Mouse (Mus musculus): ENCODE results near the gene Aurkaip1. TPM values are rescaled to one million over a fixed set of nuclear protein-coding genes. Genes with fewer than 3 reads are reported as not detected.

Aurkaip1 gene
- polyA plus RNA-seq, 1 experiment from 2014 or later, result 171 TPM

DNA sequence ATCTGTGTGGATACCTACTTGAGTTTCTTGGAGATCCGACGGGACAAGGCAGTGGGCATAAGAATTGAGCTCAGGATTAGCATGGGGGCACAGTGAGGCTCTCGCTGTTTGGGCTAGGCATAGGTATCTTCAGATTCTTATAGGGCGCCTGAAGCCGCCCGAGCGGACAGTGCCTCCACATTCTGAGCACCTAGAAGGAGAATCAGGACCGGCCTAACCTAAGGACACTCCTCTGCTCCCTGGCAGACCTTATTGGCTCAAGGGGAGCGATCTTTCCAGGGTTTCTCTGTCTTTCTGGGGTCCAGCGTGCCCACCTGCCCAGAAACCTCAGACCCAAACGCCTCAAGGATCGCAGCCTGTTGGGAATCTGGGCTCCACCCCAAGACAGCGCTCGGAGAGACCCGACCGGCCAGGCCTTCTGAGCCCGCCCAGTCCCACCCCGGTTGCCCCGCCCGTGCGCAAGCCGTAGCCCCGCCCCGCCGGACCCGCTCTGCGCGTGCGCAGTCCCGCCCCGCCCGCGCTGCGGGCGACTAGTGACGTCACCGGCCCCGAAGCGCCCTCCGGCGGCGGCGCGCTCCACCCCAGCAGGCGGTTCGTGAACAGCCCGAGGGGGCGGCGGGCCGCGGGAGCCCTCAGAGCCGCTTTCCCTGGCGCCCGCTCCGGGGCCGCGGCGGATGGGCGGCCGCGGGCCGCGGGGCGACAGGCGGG lies 16.0 kb downstream of the Aurkaip1 start, which contains the start of gene Dvl1:
Gene Dvl1, plus strand, starts transcription at position 532 of the 708 bp plus-strand sequence.
- H3K9ac ChIP-seq, result peak within 1 kb of the TSS; percentile 89
- no peaks in the 10 kb centered on the region for H3K9me3 ChIP-seq
- ATAC-seq, result peak; percentile 95
- WGBS, result 3% methylated on average over 46 of the region's 65 CpGs
- peak within 1 kb of the TSS; percentile 93 for H3K4me2 ChIP-seq (replicated peaks)
- no peaks in the 10 kb centered on the region for H3K27me3 ChIP-seq (replicated peaks)
- H3K4me1 ChIP-seq (replicated peaks), result peaks cover 26% of the 10 kb centered on the region
- 0 out of 2 replicates have a peak, but pooled peaks cover 4% of the 10 kb centered on the region for H3K36me3 ChIP-seq
- peak within 1 kb of the TSS; percentile 61 for H3K27ac ChIP-seq
- H3K4me3 ChIP-seq (replicated peaks), result peak within 1 kb of the TSS; percentile 86

DNA sequence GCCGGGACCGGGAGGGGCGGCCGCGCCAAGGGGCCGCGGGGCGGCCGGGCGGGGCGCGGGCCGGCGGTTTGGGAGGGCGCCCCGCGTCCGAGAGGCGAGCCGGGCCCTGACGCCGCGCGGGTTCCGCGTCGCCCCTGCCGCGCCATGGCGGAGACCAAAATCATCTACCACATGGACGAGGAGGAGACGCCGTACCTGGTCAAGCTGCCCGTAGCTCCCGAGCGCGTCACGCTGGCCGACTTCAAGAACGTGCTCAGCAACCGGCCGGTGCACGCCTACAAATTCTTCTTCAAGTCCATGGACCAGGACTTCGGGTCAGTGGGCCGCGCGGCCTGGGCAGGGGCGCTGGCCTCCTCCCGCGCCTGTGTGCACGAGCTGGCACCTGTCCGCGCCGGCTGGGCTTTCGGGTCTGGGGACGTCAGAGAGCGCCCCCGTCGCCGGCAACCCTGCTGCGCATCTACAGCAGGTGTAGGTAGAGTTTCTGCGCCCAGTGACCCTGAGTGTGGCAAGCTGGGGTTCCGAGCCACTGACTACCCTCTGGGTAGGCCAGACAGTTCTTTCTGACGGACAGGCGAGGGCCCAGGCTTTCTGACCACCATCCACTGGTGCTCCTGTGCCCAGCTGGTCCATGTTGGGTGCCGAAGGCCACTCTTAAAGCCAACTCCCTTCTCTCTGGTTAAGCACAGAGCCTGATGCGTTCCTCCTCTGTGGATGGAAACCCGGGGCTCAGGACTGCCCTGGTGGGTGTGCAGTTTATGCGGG lies 16.7 kb downstream of the Aurkaip1 start:
- H3K4me1 ChIP-seq (replicated peaks), result peaks cover 26% of the 10 kb centered on the region
- no peaks in the 10 kb centered on the region for H3K9me3 ChIP-seq
- H3K4me2 ChIP-seq (replicated peaks), result peak overlapping the region; percentile 93
- H3K27ac ChIP-seq, result peak overlapping the region; percentile 56
- peak overlapping the region; percentile 89 for H3K9ac ChIP-seq
- H3K36me3 ChIP-seq, result 0 out of 2 replicates have a peak, but pooled peaks cover 1% of the 10 kb centered on the region
- under 1% methylated on average over 65 of the region's 69 CpGs for WGBS
- H3K4me3 ChIP-seq (replicated peaks), result peak overlapping the region; percentile 86
- no peaks in the 10 kb centered on the region for H3K27me3 ChIP-seq (replicated peaks)
- peak; percentile 75 for ATAC-seq

DNA sequence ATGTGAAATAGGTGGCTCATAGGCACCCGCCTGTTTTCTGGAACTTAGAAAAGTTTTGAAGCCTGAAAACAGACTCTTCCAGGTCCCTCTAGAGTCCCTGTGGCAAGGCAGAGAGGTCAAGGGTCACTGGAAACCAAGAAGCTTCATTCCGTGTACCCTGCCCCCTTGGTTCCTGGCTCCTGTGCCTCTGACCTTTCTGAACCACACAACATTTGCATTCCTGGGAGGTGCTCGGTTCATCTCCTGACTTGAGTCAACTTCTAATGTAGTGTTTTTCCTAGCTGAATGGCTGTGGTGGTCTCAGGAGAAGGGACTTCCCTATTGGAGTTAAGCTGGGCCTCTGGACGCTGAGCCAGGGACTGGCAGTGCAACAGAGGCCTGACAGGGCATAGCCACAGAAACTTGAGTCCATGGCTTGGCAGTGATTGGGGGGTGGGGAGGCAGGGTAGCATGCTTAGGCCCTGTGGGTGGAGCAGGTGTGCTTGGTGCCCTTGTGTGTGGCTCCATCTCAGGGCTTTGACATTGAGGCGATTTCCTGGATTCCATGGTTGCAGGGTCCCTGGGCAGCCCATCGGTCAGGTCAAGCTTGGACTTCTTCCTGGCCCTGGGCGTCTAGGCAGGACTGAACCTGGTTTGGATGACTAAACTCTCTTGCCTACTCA lies 17.5 kb downstream of the Aurkaip1 start:
- Histone ChIP-seq H3K4me1 (replicated peaks) (peaks cover 26% of the 10 kb centered on the region), H3K27me3 (replicated peaks) (no peaks in the 10 kb centered on the region), H3K4me3 (replicated peaks) (peak overlapping the region; percentile 86), H3K4me2 (replicated peaks) (peak overlapping the region; percentile 93), H3K27ac (no peak overlapping the region), H3K9ac (peak overlapping the region; percentile 89), H3K9me3 (no peaks in the 10 kb centered on the region), H3K36me3 (no peaks in the 10 kb centered on the region)
- WGBS, result 59% methylated on average over 7 of the region's 7 CpGs
- ATAC-seq, result no peak

DNA sequence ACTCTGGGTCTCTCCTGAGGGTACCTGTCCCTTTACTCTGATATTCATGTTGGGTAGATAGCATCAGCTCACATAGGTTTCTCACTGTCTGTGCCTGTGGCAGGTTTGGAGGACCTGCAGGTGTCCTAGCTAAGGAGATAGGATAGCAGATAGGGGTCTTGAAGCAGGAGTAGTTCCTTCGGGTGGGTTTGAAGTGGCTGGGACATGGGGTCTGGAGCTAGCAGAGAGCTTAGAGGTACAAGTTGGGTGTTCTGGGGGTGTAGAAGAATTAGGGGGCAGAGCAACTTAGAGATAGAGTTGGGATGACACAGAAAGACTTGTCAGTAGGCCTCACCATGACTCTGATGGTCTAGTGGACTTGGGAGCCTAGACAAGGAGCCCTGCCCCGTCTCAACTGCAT lies 18.3 kb downstream of the Aurkaip1 start:
- Histone ChIP-seq H3K9me3 (no peaks in the 10 kb centered on the region), H3K27ac (no peak overlapping the region), H3K4me1 (replicated peaks) (peaks cover 26% of the 10 kb centered on the region), H3K4me3 (replicated peaks) (no peak overlapping the region), H3K27me3 (replicated peaks) (no peaks in the 10 kb centered on the region), H3K9ac (no peak overlapping the region), H3K36me3 (peaks cover 2% of the 10 kb centered on the region), H3K4me2 (replicated peaks) (0 out of 2 replicates have a peak overlapping the region, but pooled peaks have one; percentile 93)
- no peak for ATAC-seq
- 87% methylated on average over 2 of the region's 2 CpGs for WGBS

DNA sequence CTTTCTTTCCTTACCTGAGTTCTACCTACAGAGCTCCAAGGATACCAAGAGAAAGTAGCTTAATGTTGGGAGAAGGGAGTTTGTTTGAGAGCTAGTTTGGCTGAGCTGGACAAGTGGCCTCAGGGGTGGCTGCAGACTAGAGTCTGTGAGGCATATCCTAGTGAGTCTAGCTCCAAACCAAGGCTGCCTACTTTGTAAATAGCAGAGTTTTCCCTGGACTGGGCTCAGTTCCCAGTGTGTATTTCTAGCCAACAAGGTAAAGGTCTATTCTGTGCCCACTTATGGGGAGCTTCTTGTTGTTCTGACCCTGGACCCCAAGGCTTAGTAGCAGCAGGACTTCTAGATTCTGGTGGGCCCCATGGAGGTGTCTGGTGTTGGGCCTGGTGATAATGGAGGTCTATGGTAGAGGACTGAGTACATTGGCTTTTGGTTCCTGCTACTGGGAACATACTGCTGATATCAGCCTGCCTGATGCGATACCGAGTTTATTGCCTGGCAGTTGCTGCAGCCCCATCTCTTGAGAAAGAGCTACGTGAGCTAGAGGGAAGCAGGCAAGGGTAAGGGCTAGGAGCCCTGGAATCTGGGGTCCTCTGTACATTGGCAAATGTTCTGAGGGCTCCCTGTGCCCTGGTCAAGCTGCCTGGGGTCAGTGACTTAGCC lies 18.9 kb downstream of the Aurkaip1 start:
- Histone ChIP-seq H3K36me3 (peaks cover 7% of the 10 kb centered on the region), H3K27ac (no peak overlapping the region), H3K4me1 (replicated peaks) (peaks cover 26% of the 10 kb centered on the region), H3K9me3 (no peaks in the 10 kb centered on the region), H3K27me3 (replicated peaks) (no peaks in the 10 kb centered on the region), H3K4me3 (replicated peaks) (no peak overlapping the region), H3K9ac (no peak overlapping the region), H3K4me2 (replicated peaks) (no peak overlapping the region)
- WGBS, result 88% methylated on average over 3 of the region's 3 CpGs
- no peak for ATAC-seq

DNA sequence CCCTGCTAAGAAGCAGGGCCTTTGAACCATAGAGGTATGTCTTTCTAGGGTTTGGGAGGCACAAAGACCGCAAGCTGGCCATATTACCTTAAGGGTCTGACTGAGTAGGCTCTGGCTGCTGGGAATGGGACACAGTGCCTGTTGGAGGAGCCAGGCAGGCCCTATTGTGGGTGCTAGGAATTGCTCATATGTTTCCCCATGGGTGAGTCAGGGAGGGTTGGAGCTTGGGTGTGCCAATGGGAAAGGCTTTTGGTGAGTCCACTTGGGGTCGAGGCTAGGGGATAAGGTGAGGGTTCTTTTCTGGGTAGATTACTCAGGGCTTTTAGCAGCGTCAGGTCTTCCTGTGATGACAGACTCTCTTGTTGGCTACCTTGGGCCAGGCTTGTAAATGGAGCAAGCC lies 20.3 kb downstream of the Aurkaip1 start:
- WGBS, result 85% methylated on average over 3 of the region's 3 CpGs
- H3K4me1 ChIP-seq (replicated peaks), result peaks cover 25% of the 10 kb centered on the region

DNA sequence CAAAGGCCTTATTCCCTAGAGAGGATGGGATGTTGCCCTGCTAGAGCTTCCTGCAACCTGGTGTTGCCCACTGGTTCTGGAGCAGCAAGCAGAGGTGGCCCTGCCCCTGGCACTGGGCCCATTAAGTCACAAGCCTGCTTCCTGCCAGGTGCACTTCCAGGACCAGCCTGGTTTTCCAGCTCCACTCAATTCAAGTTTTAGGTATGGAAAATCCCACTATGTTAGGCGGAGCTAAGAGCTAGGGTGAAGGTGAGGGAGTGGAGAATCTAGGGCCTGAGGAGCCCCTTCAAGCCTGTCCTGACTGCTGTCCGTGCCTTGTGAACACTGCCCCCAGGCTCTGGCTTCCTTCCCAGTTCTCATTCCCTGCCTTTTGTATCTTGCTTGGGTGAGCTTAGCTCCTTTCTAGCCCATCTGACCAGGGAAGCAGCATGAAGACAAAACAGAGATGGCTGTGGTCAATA lies 20.9 kb downstream of the Aurkaip1 start:
- 81% methylated on average over 2 of the region's 2 CpGs for WGBS

More for the DNA sequence above, 20.3 kb downstream of the Aurkaip1 start:
- Histone ChIP-seq H3K27me3 (replicated peaks) (no peaks in the 10 kb centered on the region), H3K4me2 (replicated peaks) (no peak overlapping the region), H3K4me3 (replicated peaks) (no peak overlapping the region), H3K9ac (no peak overlapping the region), H3K36me3 (peaks cover 20% of the 10 kb centered on the region), H3K9me3 (no peaks in the 10 kb centered on the region), H3K27ac (no peak overlapping the region)
- no peak for ATAC-seq

DNA sequence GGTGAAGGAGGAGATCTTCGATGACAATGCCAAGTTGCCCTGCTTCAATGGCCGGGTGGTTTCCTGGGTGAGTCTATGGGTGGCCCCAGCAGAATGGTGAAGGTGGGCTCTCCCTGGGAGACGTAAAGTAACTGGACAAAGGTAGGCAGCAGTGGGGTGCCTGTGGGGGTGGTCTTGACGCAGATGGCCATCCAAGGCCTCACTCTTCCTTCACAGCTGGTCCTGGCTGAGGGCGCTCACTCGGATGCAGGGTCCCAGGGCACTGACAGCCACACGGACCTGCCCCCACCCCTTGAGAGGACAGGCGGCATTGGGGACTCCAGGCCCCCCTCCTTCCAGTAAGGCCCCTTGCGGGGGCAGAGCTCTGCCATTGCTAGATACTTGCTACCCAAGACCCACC lies 22.3 kb downstream of the Aurkaip1 start:
- H3K4me1 ChIP-seq (replicated peaks), result peaks cover 14% of the 10 kb centered on the region
- H3K9ac ChIP-seq, result no peak overlapping the region
- H3K36me3 ChIP-seq, result peaks cover 33% of the 10 kb centered on the region
- H3K27ac ChIP-seq, result no peak overlapping the region
- no peak overlapping the region for H3K4me3 ChIP-seq (replicated peaks)
- 88% methylated on average over 9 of the region's 9 CpGs for WGBS
- ATAC-seq, result no peak
- H3K4me2 ChIP-seq (replicated peaks), result no peak overlapping the region
- H3K27me3 ChIP-seq (replicated peaks), result no peaks in the 10 kb centered on the region
- H3K9me3 ChIP-seq, result no peaks in the 10 kb centered on the region

More for the DNA sequence above, 20.9 kb downstream of the Aurkaip1 start:
- Histone ChIP-seq H3K4me1 (replicated peaks) (peaks cover 21% of the 10 kb centered on the region), H3K4me2 (replicated peaks) (no peak overlapping the region), H3K27me3 (replicated peaks) (no peaks in the 10 kb centered on the region), H3K27ac (no peak overlapping the region), H3K36me3 (peaks cover 24% of the 10 kb centered on the region), H3K9me3 (no peaks in the 10 kb centered on the region), H3K4me3 (replicated peaks) (no peak overlapping the region), H3K9ac (no peak overlapping the region)
- no peak for ATAC-seq

DNA sequence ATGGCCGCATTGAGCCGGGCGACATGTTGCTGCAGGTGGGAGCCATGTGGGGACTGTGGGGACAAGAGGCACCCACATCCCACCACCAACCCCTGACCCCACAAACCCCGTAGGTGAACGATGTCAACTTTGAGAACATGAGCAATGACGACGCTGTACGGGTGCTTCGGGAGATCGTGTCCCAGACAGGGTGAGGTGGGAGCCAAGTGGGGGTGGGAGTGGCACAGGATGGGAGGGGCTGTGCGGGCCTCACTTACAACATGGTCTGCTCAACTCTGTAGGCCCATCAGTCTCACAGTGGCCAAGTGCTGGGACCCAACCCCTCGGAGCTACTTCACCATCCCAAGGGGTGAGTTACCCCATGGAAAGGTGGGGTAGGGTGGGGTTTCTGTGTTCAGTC lies 23.9 kb downstream of the Aurkaip1 start:
- Histone ChIP-seq H3K4me3 (replicated peaks) (no peak overlapping the region), H3K4me1 (replicated peaks) (no peaks in the 10 kb centered on the region), H3K9ac (no peak overlapping the region), H3K27me3 (replicated peaks) (no peaks in the 10 kb centered on the region), H3K4me2 (replicated peaks) (no peak overlapping the region), H3K9me3 (no peaks in the 10 kb centered on the region), H3K27ac (no peak overlapping the region), H3K36me3 (peaks cover 38% of the 10 kb centered on the region)
- no peak for ATAC-seq
- 91% methylated on average over 12 of the region's 12 CpGs for WGBS

DNA sequence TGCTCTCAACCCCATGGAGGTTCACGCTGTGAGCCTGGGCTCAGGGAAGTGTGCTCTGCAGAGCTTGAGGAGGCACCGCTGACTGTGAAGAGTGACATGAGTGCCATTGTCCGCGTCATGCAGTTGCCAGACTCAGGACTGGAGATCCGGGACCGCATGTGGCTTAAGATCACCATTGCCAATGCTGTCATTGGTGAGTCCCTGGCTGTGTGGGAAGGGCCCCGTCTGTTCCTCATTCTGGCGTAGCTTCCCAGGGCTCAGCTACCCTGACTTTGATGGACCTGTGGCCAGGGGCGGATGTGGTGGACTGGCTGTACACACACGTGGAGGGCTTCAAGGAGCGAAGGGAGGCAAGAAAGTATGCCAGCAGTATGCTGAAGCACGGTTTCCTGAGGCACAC lies 25.0 kb downstream of the Aurkaip1 start:
- no peak for ATAC-seq
- Histone ChIP-seq H3K27ac (no peak overlapping the region), H3K4me3 (replicated peaks) (no peak overlapping the region), H3K9ac (no peak overlapping the region), H3K4me2 (replicated peaks) (no peak overlapping the region), H3K27me3 (replicated peaks) (no peaks in the 10 kb centered on the region), H3K9me3 (no peaks in the 10 kb centered on the region), H3K4me1 (replicated peaks) (no peaks in the 10 kb centered on the region), H3K36me3 (peaks cover 38% of the 10 kb centered on the region)
- 93% methylated on average over 12 of the region's 12 CpGs for WGBS

DNA sequence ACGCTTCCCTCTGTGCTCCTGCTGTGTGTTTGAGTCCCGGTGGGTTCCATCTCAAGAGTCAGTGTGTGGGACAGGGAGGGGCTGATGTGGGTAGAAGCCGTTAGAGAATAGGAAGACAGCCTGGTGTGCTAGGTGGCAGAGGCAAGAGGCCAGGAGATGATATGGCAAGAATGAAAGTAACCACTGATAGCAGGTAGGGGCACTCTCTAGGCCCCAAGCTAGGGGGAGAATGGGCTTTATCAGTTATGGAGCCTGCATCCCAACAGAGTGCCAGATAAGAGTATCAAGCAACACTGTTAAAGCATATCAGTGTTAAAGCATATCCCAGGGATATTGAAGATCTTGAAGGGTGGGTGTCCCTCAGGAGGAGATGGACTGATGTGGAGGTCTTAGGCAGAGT lies 25.8 kb downstream of the Aurkaip1 start:
- WGBS, result 85% methylated on average over 3 of the region's 3 CpGs
- Histone ChIP-seq H3K4me1 (replicated peaks) (no peaks in the 10 kb centered on the region), H3K4me2 (replicated peaks) (no peak overlapping the region), H3K9me3 (no peaks in the 10 kb centered on the region), H3K36me3 (peaks cover 38% of the 10 kb centered on the region), H3K9ac (no peak overlapping the region), H3K4me3 (replicated peaks) (no peak overlapping the region), H3K27ac (no peak overlapping the region), H3K27me3 (replicated peaks) (no peaks in the 10 kb centered on the region)
- ATAC-seq, result no peak

DNA sequence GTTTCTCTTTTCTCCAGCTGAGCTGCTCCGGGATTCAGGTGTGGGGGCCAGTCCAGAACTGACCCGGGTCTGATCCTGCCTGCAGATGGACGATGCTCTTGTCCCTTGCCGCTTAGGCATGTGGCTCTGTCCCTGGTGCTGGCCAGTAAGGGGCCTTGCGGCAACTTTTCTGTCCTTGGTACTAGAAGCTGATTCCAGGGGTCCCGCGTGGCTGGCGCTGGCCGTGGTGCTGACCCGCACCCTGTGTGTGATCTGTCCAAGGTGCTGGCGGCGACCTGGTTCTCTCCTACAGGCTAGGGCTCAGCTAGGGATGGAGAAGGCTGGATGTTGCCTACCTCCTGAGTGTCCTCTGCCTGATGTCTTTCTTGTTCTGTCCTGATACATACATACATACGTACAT lies 28.2 kb downstream of the Aurkaip1 start:
- ATAC-seq, result peak; percentile 61
- Histone ChIP-seq H3K4me1 (replicated peaks) (no peaks in the 10 kb centered on the region), H3K9me3 (no peaks in the 10 kb centered on the region), H3K4me2 (replicated peaks) (no peak overlapping the region), H3K9ac (no peak overlapping the region), H3K36me3 (peaks cover 36% of the 10 kb centered on the region), H3K27ac (no peak overlapping the region), H3K4me3 (replicated peaks) (no peak overlapping the region), H3K27me3 (replicated peaks) (no peaks in the 10 kb centered on the region)
- 16% methylated on average over 13 of the region's 13 CpGs for WGBS
